Mouse (Mus musculus): Measurements from ENCODE around the gene Sdcbp2. TPM values are rescaled to one million over a fixed set of nuclear protein-coding genes. Genes with fewer than 3 reads are reported as not detected.

The Sdcbp2 gene
- polyA plus RNA-seq, 1 experiment from 2014 or later = 0.76 TPM

DNA sequence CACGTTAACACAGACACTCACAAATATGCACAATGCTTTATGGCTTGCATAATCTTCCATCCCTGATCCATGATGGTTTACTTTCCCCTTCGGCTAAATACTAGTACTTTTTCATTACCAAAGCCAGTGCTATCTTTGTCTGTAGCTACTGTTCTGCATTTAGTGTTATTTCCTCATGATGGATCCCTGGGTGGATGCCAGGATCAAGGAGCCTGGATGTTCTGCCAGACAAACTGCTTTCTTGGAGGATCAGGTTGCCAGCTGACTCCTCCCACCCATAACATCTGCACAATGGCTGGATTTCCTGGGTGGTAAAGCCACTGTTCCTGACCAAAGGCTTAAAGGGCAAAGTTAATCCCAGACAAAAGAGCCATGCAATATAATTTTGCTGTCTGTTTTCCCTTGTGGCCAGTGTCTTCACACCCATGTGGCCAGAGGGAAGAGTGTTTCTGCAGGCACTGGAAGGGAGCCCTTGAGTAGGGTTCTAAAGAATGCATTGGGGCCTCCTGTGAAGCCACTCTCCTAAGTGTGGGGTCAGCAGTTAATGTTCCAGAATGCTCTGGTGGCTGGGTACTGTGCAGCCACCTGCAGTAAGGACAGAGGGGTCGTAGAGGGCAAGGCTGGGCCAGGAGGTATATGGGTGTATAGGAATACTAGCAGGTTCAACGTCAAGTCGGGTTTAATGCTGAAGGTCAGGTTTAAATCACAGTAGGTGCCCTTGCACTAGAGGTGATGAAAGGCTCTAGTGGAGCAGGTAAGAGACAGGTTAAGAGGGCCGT, 44.3 kb downstream of the Sdcbp2 start:
- Histone ChIP-seq H3K27ac (replicated peaks) (no peak overlapping the region), H3K4me3 (no peak overlapping the region), H3K4me1 (peaks cover 6% of the 10 kb centered on the region), H3K36me3 (replicated peaks) (no peaks in the 10 kb centered on the region), H3K9me3 (no peaks in the 10 kb centered on the region), H3K27me3 (replicated peaks; ENCODE audit: low read depth, poor library complexity, severe bottlenecking) (no peaks in the 10 kb centered on the region)
- no peak for DNase-seq (ENCODE audit: low spot score)
- 77% methylated on average over 6 of the region's 6 CpGs for WGBS

GRCm38 (mm10) chr2:151623776-151624175, 51.4 kb downstream of the Sdcbp2 start:
- no peaks in the 10 kb centered on the region for H3K4me1 ChIP-seq
- no peak overlapping the region for H3K4me3 ChIP-seq
- DNase-seq (ENCODE audit: low spot score) = no peak
- no peaks in the 10 kb centered on the region for H3K9me3 ChIP-seq
- 0 out of 2 replicates have a peak, but pooled peaks cover 4% of the 10 kb centered on the region for H3K27me3 ChIP-seq (replicated peaks; ENCODE audit: low read depth, poor library complexity, severe bottlenecking)
- 66% methylated on average over 3 of the region's 3 CpGs for WGBS
- no peaks in the 10 kb centered on the region for H3K36me3 ChIP-seq (replicated peaks)
- H3K27ac ChIP-seq (replicated peaks) = no peak overlapping the region

GRCm38 (mm10) chr2:151626296-151626695, 53.9 kb downstream of the Sdcbp2 start:
- peaks cover 29% of the 10 kb centered on the region for H3K27me3 ChIP-seq (replicated peaks; ENCODE audit: low read depth, poor library complexity, severe bottlenecking)
- no peak overlapping the region for H3K27ac ChIP-seq (replicated peaks)
- H3K9me3 ChIP-seq = no peaks in the 10 kb centered on the region
- 88% methylated on average over 7 of the region's 7 CpGs for WGBS
- H3K36me3 ChIP-seq (replicated peaks) = no peaks in the 10 kb centered on the region
- no peak overlapping the region for H3K4me3 ChIP-seq
- H3K4me1 ChIP-seq = peaks cover under 1% of the 10 kb centered on the region
- DNase-seq (ENCODE audit: low spot score) = peak; percentile 4

GRCm38 (mm10) chr2:151628011-151628410, 55.6 kb downstream of the Sdcbp2 start:
- 87% methylated on average over 3 of the region's 3 CpGs for WGBS
- Histone ChIP-seq H3K9me3 (no peaks in the 10 kb centered on the region), H3K4me3 (no peak overlapping the region), H3K27ac (replicated peaks) (no peak overlapping the region), H3K4me1 (peaks cover 15% of the 10 kb centered on the region), H3K27me3 (replicated peaks; ENCODE audit: low read depth, poor library complexity, severe bottlenecking) (peaks cover 44% of the 10 kb centered on the region), H3K36me3 (replicated peaks) (no peaks in the 10 kb centered on the region)
- DNase-seq (ENCODE audit: low spot score) = no peak

DNA sequence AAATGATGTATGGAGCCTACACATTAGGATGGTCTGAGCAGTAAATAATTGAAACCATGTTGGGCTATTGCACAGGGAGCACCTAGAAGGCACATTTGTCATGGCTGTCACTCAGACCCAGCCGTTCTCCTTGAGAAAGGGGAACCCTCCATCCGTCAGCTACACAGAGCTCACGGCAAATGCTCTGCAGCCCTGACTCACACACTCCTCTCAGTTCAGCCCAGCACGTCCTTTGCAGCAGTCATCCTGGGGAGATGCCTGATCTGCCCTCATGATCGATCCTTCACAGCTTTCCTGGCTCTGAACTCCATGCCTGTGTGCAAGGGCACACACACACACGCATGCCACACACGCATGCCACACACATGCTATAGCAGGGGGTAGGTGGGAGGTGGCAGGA, 56.9 kb downstream of the Sdcbp2 start:
- no peaks in the 10 kb centered on the region for H3K9me3 ChIP-seq
- H3K27me3 ChIP-seq (replicated peaks; ENCODE audit: low read depth, poor library complexity, severe bottlenecking) = peaks cover 55% of the 10 kb centered on the region
- no peak overlapping the region for H3K4me3 ChIP-seq
- WGBS = 69% methylated on average over 7 of the region's 7 CpGs
- no peaks in the 10 kb centered on the region for H3K36me3 ChIP-seq (replicated peaks)
- no peak for DNase-seq (ENCODE audit: low spot score)
- no peak overlapping the region for H3K27ac ChIP-seq (replicated peaks)
- H3K4me1 ChIP-seq = peaks cover 15% of the 10 kb centered on the region

DNA sequence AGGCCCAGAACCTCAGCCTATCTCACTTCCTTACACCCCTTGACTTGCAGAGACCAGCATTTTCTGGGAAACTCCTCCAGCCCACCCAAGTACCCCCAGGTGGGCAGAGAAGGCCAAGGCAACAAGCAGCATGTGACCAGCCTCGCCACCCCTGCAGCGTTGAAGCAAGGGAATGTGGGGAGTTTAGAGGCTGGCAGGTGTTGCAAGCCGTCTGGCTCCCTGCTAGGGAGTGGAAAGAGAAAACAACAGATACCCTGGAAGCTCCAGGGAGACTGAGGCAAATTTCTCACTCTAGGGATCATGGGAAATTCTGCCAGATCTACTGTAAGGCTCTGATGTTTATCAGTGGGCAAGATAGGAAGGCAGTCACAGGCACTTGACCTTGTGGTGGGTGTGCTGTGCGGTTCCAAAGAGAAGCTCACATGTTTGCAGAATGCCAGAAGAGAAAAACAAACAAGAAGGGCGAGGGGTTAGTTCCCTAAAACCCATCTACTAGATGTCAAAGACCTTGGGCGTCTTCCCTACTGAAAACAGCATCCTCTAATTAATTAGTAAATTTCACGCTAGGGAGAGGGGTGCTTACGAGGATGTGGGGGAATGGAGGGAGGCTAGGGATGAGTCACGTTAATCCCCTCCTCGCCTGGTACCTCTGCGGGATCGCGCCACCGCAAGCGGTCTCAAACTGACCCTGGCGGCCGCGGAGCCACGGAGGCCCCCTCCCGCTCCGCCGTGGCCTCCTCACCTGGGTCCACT, 59.2 kb downstream of the Sdcbp2 start:
- Histone ChIP-seq H3K36me3 (replicated peaks) (no peaks in the 10 kb centered on the region), H3K27ac (replicated peaks) (peak overlapping the region; percentile 74), H3K27me3 (replicated peaks; ENCODE audit: low read depth, poor library complexity, severe bottlenecking) (peaks cover 56% of the 10 kb centered on the region), H3K4me1 (peaks cover 15% of the 10 kb centered on the region), H3K9me3 (no peaks in the 10 kb centered on the region), H3K4me3 (peak overlapping the region; percentile 80)
- 2% methylated on average over 22 of the region's 22 CpGs for WGBS
- no peak for DNase-seq (ENCODE audit: low spot score)

GRCm38 (mm10) chr2:151632159-151632814, 59.9 kb downstream of the Sdcbp2 start, which contains the start of gene Snph:
TSS of gene Snph (minus strand) at chr2:151632593.
- peak; percentile 80 for DNase-seq (ENCODE audit: low spot score)
- Histone ChIP-seq H3K27ac (replicated peaks) (peak within 1 kb of the TSS; percentile 74), H3K4me3 (peak within 1 kb of the TSS; percentile 80), H3K4me1 (peaks cover 15% of the 10 kb centered on the region), H3K27me3 (replicated peaks; ENCODE audit: low read depth, poor library complexity, severe bottlenecking) (peaks cover 56% of the 10 kb centered on the region), H3K36me3 (replicated peaks) (no peaks in the 10 kb centered on the region), H3K9me3 (no peaks in the 10 kb centered on the region)
- under 1% methylated on average over 47 of the region's 47 CpGs for WGBS

- no peaks in the 10 kb centered on the region for H3K36me3 ChIP-seq (replicated peaks)
- H3K4me3 ChIP-seq = no peak overlapping the region
- 30% methylated on average over 5 of the region's 5 CpGs for WGBS
- no peak overlapping the region for H3K27ac ChIP-seq (replicated peaks)
- peaks cover 15% of the 10 kb centered on the region for H3K4me1 ChIP-seq
- no peaks in the 10 kb centered on the region for H3K9me3 ChIP-seq
- no peak for DNase-seq (ENCODE audit: low spot score)
- peaks cover 56% of the 10 kb centered on the region for H3K27me3 ChIP-seq (replicated peaks; ENCODE audit: low read depth, poor library complexity, severe bottlenecking)
These were observed 60.6 kb downstream of the Sdcbp2 start for GRCm38 (mm10) chr2:151632982-151633381.

GRCm38 (mm10) chr2:151634903-151635302, 62.5 kb downstream of the Sdcbp2 start:
- Histone ChIP-seq H3K36me3 (replicated peaks) (no peaks in the 10 kb centered on the region), H3K4me3 (no peak overlapping the region), H3K9me3 (no peaks in the 10 kb centered on the region), H3K27ac (replicated peaks) (no peak overlapping the region), H3K27me3 (replicated peaks; ENCODE audit: low read depth, poor library complexity, severe bottlenecking) (peaks cover 45% of the 10 kb centered on the region), H3K4me1 (peaks cover 15% of the 10 kb centered on the region)
- DNase-seq (ENCODE audit: low spot score) = no peak
- WGBS = 37% methylated on average over 2 of the region's 2 CpGs

DNA sequence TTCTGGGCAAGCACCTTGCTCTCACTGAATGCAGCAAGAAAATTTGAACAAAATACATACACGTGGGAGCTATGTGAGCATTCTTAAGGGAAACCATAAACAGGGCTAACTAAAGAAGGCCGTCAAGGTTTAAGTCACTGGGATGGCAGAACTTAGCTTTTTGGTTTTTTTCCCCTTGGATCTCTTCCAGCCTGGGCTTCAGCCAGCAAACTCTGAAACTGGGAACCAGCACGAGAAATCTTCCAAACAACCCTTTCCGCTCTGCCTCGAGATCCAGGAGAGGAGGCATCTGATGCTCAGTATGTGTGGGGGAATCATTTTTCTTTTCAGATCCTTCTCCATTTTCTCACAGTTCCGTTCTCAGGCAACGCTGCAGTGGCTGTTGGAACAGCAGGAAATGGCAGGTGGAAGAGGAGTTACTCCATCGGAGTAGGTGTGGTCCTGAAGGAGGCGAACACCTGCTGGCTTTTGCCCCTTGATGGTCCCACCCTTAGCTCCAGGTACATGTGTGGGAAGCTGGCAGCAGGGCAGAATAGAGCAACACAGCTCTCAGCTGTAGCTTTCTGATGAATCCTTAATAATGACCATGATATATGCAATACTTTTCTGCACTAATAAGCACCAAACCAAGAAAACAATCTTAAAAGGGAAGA, 63.1 kb downstream of the Sdcbp2 start:
- DNase-seq (ENCODE audit: low spot score) = no peak
- WGBS = 71% methylated on average over 9 of the region's 9 CpGs
- Histone ChIP-seq H3K27me3 (replicated peaks; ENCODE audit: low read depth, poor library complexity, severe bottlenecking) (peaks cover 39% of the 10 kb centered on the region), H3K4me3 (no peak overlapping the region), H3K9me3 (no peaks in the 10 kb centered on the region), H3K36me3 (replicated peaks) (no peaks in the 10 kb centered on the region), H3K4me1 (peaks cover 15% of the 10 kb centered on the region), H3K27ac (replicated peaks) (no peak overlapping the region)

- H3K27me3 ChIP-seq (replicated peaks; ENCODE audit: low read depth, poor library complexity, severe bottlenecking) = peaks cover 34% of the 10 kb centered on the region
- H3K9me3 ChIP-seq = no peaks in the 10 kb centered on the region
- DNase-seq (ENCODE audit: low spot score) = no peak
- peaks cover 15% of the 10 kb centered on the region for H3K4me1 ChIP-seq
- no peak overlapping the region for H3K4me3 ChIP-seq
- no peaks in the 10 kb centered on the region for H3K36me3 ChIP-seq (replicated peaks)
- WGBS = 69% methylated on average over 2 of the region's 2 CpGs
- H3K27ac ChIP-seq (replicated peaks) = no peak overlapping the region
These were observed 63.6 kb downstream of the Sdcbp2 start for GRCm38 (mm10) chr2:151636015-151636402.

Data from embryonic facial prominence, embryonic 10.5 days (tissue).